Mouse (Mus musculus) CH12.LX (cell line): Measurements from ENCODE around the gene Gpr107. TPM values are rescaled to one million over a fixed set of nuclear protein-coding genes. Genes with fewer than 3 reads are reported as not detected.

Experiments used
- DNase-seq: peaks from one replicate; pipeline ENCODE4 v3.0.0-alpha.2; 2013; ENCODE audit errors: extremely low read depth
- H3K27ac ChIP-seq: 2 replicates; pipeline ENCODE4 v1.5.1; 2012; ENCODE audit warnings: low read depth, mild to moderate bottlenecking, control low read depth, moderate library complexity; ENCODE audit not compliant: insufficient read depth
- H3K27me3 ChIP-seq: replicated peaks from 2 replicates; pipeline ENCODE3; 2012; ENCODE audit warnings: inconsistent platforms
- H3K36me3 ChIP-seq, 2 experiments: replicated peaks in 1 of 2; 2 replicates each; pipeline versions ENCODE3 to v1.6.1; 2012; ENCODE audit warnings: inconsistent platforms in 1 of 2, low read length in 1 of 2, mild to moderate bottlenecking in 1 of 2, mixed read lengths in 1 of 2, moderate library complexity in 1 of 2; ENCODE audit not compliant: control insufficient read depth in 1 of 2, insufficient read depth in 1 of 2
- H3K4me1 ChIP-seq, 2 experiments: 2 replicates each; pipeline ENCODE4 v1.6.1; 2012; ENCODE audit warnings: inconsistent platforms in 1 of 2, moderate library complexity in 1 of 2; ENCODE audit not compliant: insufficient read depth in 2 of 2, control insufficient read depth in 1 of 2
- H3K4me2 ChIP-seq: 2 replicates; pipeline ENCODE4 v1.6.1; 2012; ENCODE audit warnings: low read depth, mild to moderate bottlenecking, control low read depth; ENCODE audit not compliant: poor library complexity, insufficient read depth, severe bottlenecking
- H3K4me3 ChIP-seq, 3 experiments: fragments of 150-350 bp in 1 of 3; sonication (generic) in 1 of 3; replicated peaks in 1 of 3; 2 replicates each; pipeline versions ENCODE3 to v1.5.1; 2011 to 2012; ENCODE audit warnings: low read depth in 2 of 3, low read length in 2 of 3, mild to moderate bottlenecking in 2 of 3, moderate library complexity in 2 of 3, control low read depth in 1 of 3, improper control_type of control experiment in 1 of 3, inconsistent platforms in 1 of 3, mixed read lengths in 1 of 3; ENCODE audit not compliant: poor library complexity in 1 of 3
- H3K79me2 ChIP-seq: replicated peaks from 2 replicates; pipeline ENCODE4 v1.6.1; 2012; ENCODE audit warnings: mild to moderate bottlenecking, moderate library complexity; ENCODE audit not compliant: control insufficient read depth, poor library complexity, insufficient read depth, severe bottlenecking; ENCODE audit errors: extremely low read depth
- H3K9ac ChIP-seq: 2 replicates; pipeline ENCODE4 v1.6.1; 2012; ENCODE audit warnings: low read depth, mild to moderate bottlenecking, control low read depth, moderate library complexity; ENCODE audit not compliant: insufficient read depth
- H3K9me3 ChIP-seq: replicated peaks from 2 replicates; pipeline ENCODE3; 2012; ENCODE audit warnings: low read length, inconsistent platforms, mixed read lengths
- BHLHE40 ChIP-seq: IDR thresholded peaks from 2 replicates; pipeline ENCODE4 v1.6.1; 2011; ENCODE audit warnings: mild to moderate bottlenecking, low read depth, low read length, improper control_type of control experiment
- CHD2 ChIP-seq: IDR thresholded peaks from 2 replicates; pipeline ENCODE4 v1.6.1; 2011; ENCODE audit warnings: low read length, improper control_type of control experiment
- ELF1 ChIP-seq: IDR thresholded peaks from 2 replicates; pipeline ENCODE4 v1.6.1; 2014; ENCODE audit warnings: low read depth, mild to moderate bottlenecking, inconsistent platforms, low read length, improper control_type of control experiment
- EP300 ChIP-seq: IDR thresholded peaks from 2 replicates; pipeline ENCODE4 v1.6.1; 2011; ENCODE audit warnings: low read length, improper control_type of control experiment
- GABPA ChIP-seq: IDR thresholded peaks from 2 replicates; pipeline ENCODE4 v1.6.1; 2012; ENCODE audit warnings: low read depth, low read length, improper control_type of control experiment, inconsistent platforms; ENCODE audit not compliant: insufficient replicate concordance
- HCFC1 ChIP-seq: IDR thresholded peaks from 2 replicates; pipeline ENCODE4 v1.6.1; 2012; ENCODE audit warnings: low read depth, mild to moderate bottlenecking, inconsistent platforms, low read length, improper control_type of control experiment
- IRF4 ChIP-seq: IDR thresholded peaks from 2 replicates; pipeline ENCODE4 v1.6.1; 2014; ENCODE audit warnings: low read depth, mild to moderate bottlenecking, inconsistent platforms, low read length, improper control_type of control experiment
- KAT2A ChIP-seq: IDR thresholded peaks from 2 replicates; pipeline ENCODE4 v1.6.1; 2012; ENCODE audit warnings: low read length, improper control_type of control experiment, inconsistent platforms; ENCODE audit not compliant: insufficient replicate concordance
- MAX ChIP-seq: IDR thresholded peaks from 2 replicates; pipeline ENCODE4 v1.6.1; 2011; ENCODE audit warnings: low read length, improper control_type of control experiment
- MAZ ChIP-seq: IDR thresholded peaks from 2 replicates; pipeline ENCODE4 v1.6.1; 2012; ENCODE audit warnings: low read depth, mild to moderate bottlenecking, inconsistent platforms, low read length, improper control_type of control experiment, moderate library complexity
- MEF2A ChIP-seq: IDR thresholded peaks from 2 replicates; pipeline ENCODE4 v1.6.1; 2014; ENCODE audit warnings: low read depth, mild to moderate bottlenecking, inconsistent platforms, low read length, improper control_type of control experiment, borderline replicate concordance
- MYC ChIP-seq: IDR thresholded peaks from 2 replicates; pipeline ENCODE4 v1.6.1; 2011; ENCODE audit warnings: low read depth, mild to moderate bottlenecking, improper control_type of control experiment, low read length
- NELFE ChIP-seq: IDR thresholded peaks from 2 replicates; pipeline ENCODE4 v1.6.1; 2011; ENCODE audit warnings: low read depth, low read length, improper control_type of control experiment
- POLR2AphosphoS2 ChIP-seq: IDR thresholded peaks from 2 replicates; pipeline ENCODE4 v1.6.1; 2011; ENCODE audit warnings: low read depth, low read length, improper control_type of control experiment
- RAD21 ChIP-seq: IDR thresholded peaks from 2 replicates; pipeline ENCODE4 v1.6.1; 2011; ENCODE audit warnings: low read depth, mild to moderate bottlenecking, low read length, improper control_type of control experiment, moderate library complexity
- SIN3A ChIP-seq: IDR thresholded peaks from 2 replicates; pipeline ENCODE4 v1.6.1; 2012; ENCODE audit warnings: low read length, improper control_type of control experiment, inconsistent platforms
- SMC3 ChIP-seq: IDR thresholded peaks from 2 replicates; pipeline ENCODE4 v1.6.1; 2011; ENCODE audit warnings: low read depth, low read length, improper control_type of control experiment
- TBP ChIP-seq: conservative IDR thresholded peaks from 2 replicates; pipeline ENCODE4 v1.6.1; 2011; ENCODE audit warnings: low read depth, low read length, improper control_type of control experiment
- TCF12 ChIP-seq: IDR thresholded peaks from 2 replicates; pipeline ENCODE4 v1.6.1; 2014; ENCODE audit warnings: low read depth, mild to moderate bottlenecking, inconsistent platforms, low read length, improper control_type of control experiment
- USF1 ChIP-seq: IDR thresholded peaks from 2 replicates; pipeline ENCODE4 v1.6.1; 2014; ENCODE audit warnings: low read depth, mild to moderate bottlenecking, inconsistent platforms, low read length, improper control_type of control experiment
- ZC3H11A ChIP-seq: IDR thresholded peaks from 2 replicates; pipeline ENCODE4 v1.6.1; 2012; ENCODE audit warnings: low read depth, mild to moderate bottlenecking, inconsistent platforms, low read length, improper control_type of control experiment
- ZMIZ1 ChIP-seq: IDR thresholded peaks from 2 replicates; pipeline ENCODE4 v1.6.1; 2012; ENCODE audit warnings: low read depth, mild to moderate bottlenecking, inconsistent platforms, low read length, improper control_type of control experiment
- dilution Hi-C: fragments of 300-500 bp; cut with MboI; formaldehyde crosslinking; loops from 2 replicates; pipeline ENCODE4 v1.14.3; 2020; ENCODE audit warnings: low sequenced_read_pairs; ENCODE audit not compliant: extremely low pct_unique_long_range_greater_than_20kb, extremely low pct_ligation_motif_present
- in situ Hi-C: fragments of 300-500 bp; cut with MboI; formaldehyde crosslinking; loops from 3 replicates; pipeline ENCODE4 v1.14.3; 2019; ENCODE audit warnings: low sequenced_read_pairs, low pct_ligation_motif_present, low pct_unique_long_range_greater_than_20kb, mixed read lengths
- polyA plus RNA-seq: library from polyadenylated mRNA; unstranded; fragments of >175 nt; gene quantifications from 2 replicates; pipeline ENCODE4 v1.2.1, GENCODE M21; 2012; ENCODE audit warnings: low read depth; ENCODE audit not compliant: insufficient read length
- total RNA-seq, 2 experiments: library from RNA; depleted of rRNA; stranded (reverse); fragments of 300-350 nt in 1 of 2; fragments of >200 nt in 1 of 2; gene quantifications; 2 replicates each; pipeline ENCODE4 v1.2.3; 2012 to 2014

The Gpr107 gene
- total and polyA plus RNA-seq, 3 experiments = 19.6 to 27.8 (median 24.6) TPM

- in situ Hi-C loops = loop anchor here (5.0 kb wide), 1 partner anchor 35 kb away; no protein-coding TSS in a partner anchor
Measured at GRCm38 (mm10) chr2:31132682-31133081, 19.4 kb upstream of the Gpr107 start.

GRCm38 (mm10) chr2:31133981-31134380 lies 18.1 kb upstream of the Gpr107 start:
- H3K79me2 ChIP-seq = peaks cover 98% of the 10 kb centered on the region
- peaks cover 0 to 49% of the 10 kb centered on the region in 2 experiments for H3K36me3 ChIP-seq
- TF ChIP-seq MAX (no peak), ZMIZ1 (no peak), IRF4 (no peak), KAT2A (no peak), TCF12 (no peak), POLR2AphosphoS2 (no peak), MYC (no peak), MEF2A (no peak), RAD21 (no peak), GABPA (no peak), CHD2 (no peak), TBP (no peak), MAZ (no peak), BHLHE40 (no peak), USF1 (no peak), NELFE (no peak)
- in situ Hi-C loops = loop anchor here (5.0 kb wide), 1 partner anchor 37 kb away; no protein-coding TSS in a partner anchor
- dilution Hi-C loops = no loop called here
- H3K27me3 ChIP-seq = no peaks in the 10 kb centered on the region
- no peak overlapping the region for H3K9ac ChIP-seq
- H3K9me3 ChIP-seq = no peaks in the 10 kb centered on the region
- no peak for DNase-seq
- peaks cover 35 to 90% of the 10 kb centered on the region in 2 experiments for H3K4me1 ChIP-seq
- H3K27ac ChIP-seq = no peak overlapping the region
- no peak overlapping the region for H3K4me2 ChIP-seq
- no peak overlapping the region for H3K4me3 ChIP-seq

More at GRCm38 (mm10) chr2:31132682-31133081, 19.4 kb upstream of the Gpr107 start:
- dilution Hi-C loops = no loop called here
- Histone ChIP-seq H3K4me2 (no peak overlapping the region), H3K4me1 (peaks cover 42 to 97% of the 10 kb centered on the region in 2 experiments), H3K79me2 (peaks cover 99% of the 10 kb centered on the region), H3K27ac (no peak overlapping the region), H3K4me3 (no peak overlapping the region), H3K27me3 (no peaks in the 10 kb centered on the region), H3K36me3 (peaks cover 0 to 61% of the 10 kb centered on the region in 2 experiments), H3K9ac (no peak overlapping the region), H3K9me3 (no peaks in the 10 kb centered on the region)
- no peak for DNase-seq
- no peak for TF ChIP-seq SIN3A
- no peak for TF ChIP-seq MAZ
- TF ChIP-seq ELF1 = no peak
- TF ChIP-seq ZC3H11A = no peak
- no peak for TF ChIP-seq SMC3
- TF ChIP-seq BHLHE40 = no peak
- no peak for TF ChIP-seq KAT2A
- TF ChIP-seq EP300 = no peak
- TF ChIP-seq USF1 = no peak
- no peak for TF ChIP-seq HCFC1
